Mouse (Mus musculus) C2C12 (cell line): ENCODE results near the gene 5730522E02Rik. TPM values are rescaled to one million over a fixed set of nuclear protein-coding genes. Genes with fewer than 3 reads are reported as not detected.

Experiments
- H3K27me3 ChIP-seq: one replicate; pipeline ENCODE4 v1.6.1; 2011; ENCODE audit not compliant: control insufficient read depth, insufficient read depth, insufficient read length
- H3K36me3 ChIP-seq: one replicate; pipeline ENCODE4 v1.6.1; 2011; ENCODE audit not compliant: control insufficient read depth, insufficient read depth
- H3K4me3 ChIP-seq: one replicate; pipeline ENCODE4 v1.5.1; 2011; ENCODE audit warnings: mild to moderate bottlenecking, control low read depth; ENCODE audit not compliant: poor library complexity, insufficient read depth, severe bottlenecking
- H3K79me2 ChIP-seq: one replicate; pipeline ENCODE4 v1.6.1; 2011; ENCODE audit not compliant: control insufficient read depth, insufficient read depth
- H3K79me3 ChIP-seq: one replicate; pipeline ENCODE4 v1.6.1; 2011; ENCODE audit warnings: low read depth, control low read depth
- H3ac ChIP-seq: one replicate; pipeline ENCODE3; 2011; ENCODE audit warnings: low read depth; ENCODE audit not compliant: control insufficient read depth, insufficient read length
- CEBPB ChIP-seq: IDR thresholded peaks from one replicate; pipeline ENCODE4 v1.6.1; 2011; ENCODE audit warnings: low read depth, mild to moderate bottlenecking, control low read depth, moderate library complexity
- CTCF ChIP-seq: IDR thresholded peaks from one replicate; pipeline ENCODE4 v1.5.1; 2011; ENCODE audit not compliant: control insufficient read depth, insufficient read depth, insufficient read length
- FOSL1 ChIP-seq: IDR thresholded peaks from one replicate; pipeline ENCODE4 v1.8.0; 2011; ENCODE audit warnings: mild to moderate bottlenecking, low read length; ENCODE audit not compliant: poor library complexity, insufficient read depth, severe bottlenecking
- MAX ChIP-seq: IDR thresholded peaks from one replicate; pipeline ENCODE4 v1.6.1; 2011; ENCODE audit warnings: mild to moderate bottlenecking, control low read depth
- MYOD1 ChIP-seq: IDR thresholded peaks from one replicate; pipeline ENCODE4 v1.6.1; 2011; ENCODE audit warnings: low read depth; ENCODE audit not compliant: control insufficient read depth, insufficient read length
- MYOG ChIP-seq: IDR thresholded peaks from one replicate; pipeline ENCODE4 v1.6.1; 2011; ENCODE audit not compliant: control insufficient read depth, insufficient read length; ENCODE audit errors: extremely low read depth
- USF1 ChIP-seq: IDR thresholded peaks from one replicate; pipeline ENCODE4 v1.6.1; 2011; ENCODE audit warnings: low read depth, mild to moderate bottlenecking, control low read depth, moderate library complexity
- microRNA-seq: library from miRNA; unstranded; fragments of <30 nt; microRNA quantifications from one replicate; pipeline ENCODE4, GENCODE M21; 2019; ENCODE audit warnings: borderline microRNAs expressed
- polyA plus RNA-seq: library from polyadenylated mRNA; unstranded; fragments of >200 nt; fragmentation: generic; extraction: Trizol; gene quantifications from one replicate; pipeline ENCODE4 v1.2.1, GENCODE M21; 2012; ENCODE audit warnings: missing spikeins

Gene 5730522E02Rik
- polyA plus RNA-seq, 1 experiment: not detected

DNA sequence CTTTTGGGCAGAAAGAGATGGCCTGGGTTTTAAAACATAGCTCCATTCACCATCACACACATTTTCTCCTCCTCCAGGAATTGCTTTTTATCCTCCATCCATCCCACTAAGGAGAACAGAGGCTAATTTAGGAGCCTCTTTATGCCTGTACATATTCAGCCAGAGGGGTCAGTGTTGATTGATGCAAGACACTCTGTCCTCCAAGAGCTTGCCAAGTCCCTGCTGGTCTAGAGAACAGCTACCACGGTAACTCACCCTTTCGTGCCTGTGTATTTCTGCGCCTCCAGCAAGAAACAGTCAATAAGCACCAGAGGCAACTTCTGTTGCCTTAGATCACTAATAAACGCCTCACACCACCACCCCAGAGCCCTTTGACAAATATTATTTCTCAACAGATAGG lies 620.3 kb downstream of the 5730522E02Rik start:
- Histone ChIP-seq H3K4me3 (no peak overlapping the region), H3K36me3 (no peaks in the 10 kb centered on the region), H3ac (no peak overlapping the region), H3K27me3 (no peaks in the 10 kb centered on the region), H3K79me3 (no peaks in the 10 kb centered on the region), H3K79me2 (no peaks in the 10 kb centered on the region)
- TF ChIP-seq MYOG (no peak), USF1 (no peak), FOSL1 (no peak), CTCF (no peak), MYOD1 (no peak), MAX (no peak), CEBPB (no peak)

- Histone ChIP-seq H3K79me3 (no peaks in the 10 kb centered on the region), H3ac (no peak overlapping the region), H3K4me3 (no peak overlapping the region), H3K79me2 (no peaks in the 10 kb centered on the region), H3K27me3 (no peaks in the 10 kb centered on the region), H3K36me3 (no peaks in the 10 kb centered on the region)
- TF ChIP-seq MYOD1 (no peak), MAX (no peak), CEBPB (no peak)
Observed at GRCm38 (mm10) chr11:25589509-25589908, 621.1 kb downstream of the 5730522E02Rik start.

GRCm38 (mm10) chr11:25574129-25574465 lies 636.5 kb downstream of the 5730522E02Rik start:
- TF ChIP-seq MAX (no peak), FOSL1 (no peak), MYOG (no peak), CTCF (no peak), CEBPB (no peak), MYOD1 (no peak), USF1 (no peak)
- H3K4me3 ChIP-seq: no peak overlapping the region
- H3K79me3 ChIP-seq: no peaks in the 10 kb centered on the region
- no peaks in the 10 kb centered on the region for H3K79me2 ChIP-seq
- no peak overlapping the region for H3ac ChIP-seq
- no peaks in the 10 kb centered on the region for H3K36me3 ChIP-seq
- no peaks in the 10 kb centered on the region for H3K27me3 ChIP-seq

DNA sequence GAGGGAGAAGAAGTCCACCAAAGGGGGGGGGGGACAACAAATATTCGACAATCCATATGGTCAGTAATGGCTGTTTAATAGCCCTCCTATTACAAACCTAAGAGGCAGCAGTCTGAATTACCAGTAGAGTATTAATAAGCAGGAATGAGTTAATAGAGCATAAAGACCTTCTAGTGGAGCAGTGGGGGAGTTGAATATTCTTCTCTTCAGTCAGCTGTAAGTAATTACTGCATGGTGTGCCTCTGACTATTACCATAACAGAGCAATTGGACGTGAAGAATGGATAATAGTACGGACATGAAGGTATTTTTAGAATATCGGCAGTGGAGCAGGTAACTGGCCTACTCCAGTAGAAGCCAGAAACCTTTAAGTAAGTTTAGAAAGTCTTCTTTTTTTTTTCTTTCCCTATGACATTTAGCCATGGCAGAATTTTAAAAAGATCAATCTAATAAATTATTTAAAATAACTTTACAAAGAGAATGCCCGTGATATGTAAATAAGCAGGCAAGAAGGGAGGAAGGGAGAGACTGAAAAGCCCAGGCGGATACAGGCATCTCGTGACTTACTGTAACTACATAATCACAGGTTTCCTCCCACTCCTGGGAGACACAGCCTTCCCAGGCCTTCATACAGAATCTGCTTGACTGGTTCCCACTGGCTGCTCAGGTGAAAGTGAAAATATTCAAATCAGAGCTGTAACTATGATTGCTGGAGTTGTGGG lies 637.0 kb downstream of the 5730522E02Rik start:
- Histone ChIP-seq H3K4me3 (no peak overlapping the region), H3ac (no peak overlapping the region), H3K79me3 (no peaks in the 10 kb centered on the region), H3K27me3 (no peaks in the 10 kb centered on the region), H3K79me2 (no peaks in the 10 kb centered on the region), H3K36me3 (no peaks in the 10 kb centered on the region)
- TF ChIP-seq CTCF: no peak
- TF ChIP-seq MYOG: no peak
- TF ChIP-seq MYOD1: no peak
- TF ChIP-seq USF1: no peak
- TF ChIP-seq FOSL1: no peak
- no peak for TF ChIP-seq MAX
- no peak for TF ChIP-seq CEBPB

DNA sequence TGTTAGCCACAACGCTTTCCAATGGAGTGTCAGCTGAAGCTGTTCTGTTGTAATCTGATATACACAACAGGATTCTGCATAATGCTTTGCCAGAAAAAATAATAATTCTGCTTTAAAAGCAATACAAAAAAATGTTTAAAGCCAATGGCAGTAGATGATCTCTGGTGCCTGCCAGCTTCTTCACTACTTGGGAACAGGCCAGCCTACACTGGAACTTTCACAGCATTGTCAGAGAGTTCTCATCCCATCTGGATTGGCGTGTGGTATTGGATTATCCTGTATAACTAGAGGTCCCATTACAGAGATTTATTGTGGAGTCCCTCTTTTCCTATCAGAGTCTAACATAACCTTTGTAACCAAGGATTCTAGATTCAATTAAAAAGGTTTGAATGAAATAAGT lies 639.2 kb downstream of the 5730522E02Rik start:
- TF ChIP-seq MYOG (no peak), USF1 (no peak), MYOD1 (no peak), MAX (no peak), CEBPB (no peak), CTCF (no peak), FOSL1 (no peak)
- no peak overlapping the region for H3K4me3 ChIP-seq

More for the DNA sequence above, 639.2 kb downstream of the 5730522E02Rik start:
- Histone ChIP-seq H3K79me3 (no peaks in the 10 kb centered on the region), H3ac (no peak overlapping the region), H3K79me2 (no peaks in the 10 kb centered on the region), H3K36me3 (no peaks in the 10 kb centered on the region), H3K27me3 (no peaks in the 10 kb centered on the region)

Small RNA genes within 50 kb of the gene (microRNA-seq; reads per million reads assigned to microRNA genes)
- not detected for gene Mir6372

Other genes with a start within 250 kb of the 5730522E02Rik start
- 11.2 TPM for gene Fancl, start 175.4 kb upstream of the 5730522E02Rik start, polyA plus RNA-seq